Mouse (Mus musculus) duodenum, adult 2 months (tissue): ENCODE data around the gene Gm21719. TPM values are rescaled to one million over a fixed set of nuclear protein-coding genes. Genes with fewer than 3 reads are reported as not detected.

Source experiments
- polyA plus RNA-seq: library from polyadenylated mRNA; depleted of rRNA; stranded (reverse); fragments of >200 nt; gene quantifications from 2 replicates; pipeline ENCODE4 v1.2.3, GENCODE M21; 2012; ENCODE audit warnings: low replicate concordance; rRNA removed

Gm21719 gene
- not detected in 2 replicates for polyA plus RNA-seq

DNA sequence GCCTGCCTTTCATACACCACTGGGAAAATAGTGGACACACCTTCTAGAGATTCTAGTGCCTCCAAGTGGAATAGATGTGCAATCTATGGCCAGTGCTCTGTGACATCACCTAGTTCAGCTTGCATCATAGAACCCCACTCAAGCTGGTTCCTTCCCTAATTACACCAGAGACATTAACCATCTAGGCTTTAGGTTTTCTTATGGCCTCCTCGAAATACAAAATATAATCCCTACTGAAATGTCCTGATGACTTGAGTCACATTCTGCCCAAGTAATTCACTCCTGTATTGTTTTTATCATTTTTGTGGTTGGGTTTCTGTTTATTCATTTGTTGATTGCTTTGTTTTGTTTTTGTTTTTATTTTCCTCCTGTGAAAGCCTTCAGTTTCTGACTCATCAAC is at the start of gene Gm21719:
Gm21719 (minus strand) TSS at position 101 of the 400 bp plus-strand sequence.

Other genes with a start within 250 kb of the Gm21719 start
- gene Gm28919, start 99.3 kb downstream of the Gm21719 start, polyA plus RNA-seq, result not detected in 2 replicates
- not detected in 2 replicates for gene Gm20830, start 235.4 kb upstream of the Gm21719 start, polyA plus RNA-seq